ENCODE assay signal across 8 mouse cellular contexts in genomic region chr14:9393271-9393771, GRCm38 (mm10).
DNase-seq lines count a peak whose midpoint lies in the region; ATAC-seq lines count a peak whose summit lies in the region.

No protein-coding gene starts in this region.

- peak; percentile 68 for DNase-seq in Muller cell, postnatal 12 days (ENCODE audit: inconsistent ontology term)
- peak; percentile 31 to 53 for DNase-seq in cerebellum, adult 18-20 months
- peak; percentile 26 to 89 for DNase-seq in frontal cortex, adult 2 months (ENCODE audit: extremely low spot score in 1 of 2, low spot score in 1 of 2)
- peak; percentile 60 to 78 for DNase-seq in layer of hippocampus, adult 8-10 months (ENCODE audit: low spot score in 2 of 2)
- DNase-seq in lung, postnatal 25 days (ENCODE audit: low spot score): peak; percentile 63
- DNase-seq in right cerebral cortex, postnatal 25 days: peak; percentile 80

- peak; percentile 74 to 76; a peak in 3 of 4 replicates for ATAC-seq in hematopoietic stem cell, adult 5-6 weeks (replicated peaks in 1 of 2; ENCODE audit: insufficient read depth in 1 of 2, low FRiP score in 2 of 2, low TSS enrichment in 1 of 2, low read depth in 1 of 2, poor library complexity in 2 of 2, severe bottlenecking in 2 of 2)
- ATAC-seq in monocyte, adult 5-6 weeks (replicated peaks; ENCODE audit: insufficient number of reproducible peaks, low FRiP score, low TSS enrichment, poor library complexity, severe bottlenecking): no peak
